Mouse (Mus musculus) embryonic fibroblast, embryonic 13.5 days (primary cell): ENCODE results near the gene Asb1. TPM values are rescaled to one million over a fixed set of nuclear protein-coding genes. Genes with fewer than 3 reads are reported as not detected.

Source experiments
- H3K27ac ChIP-seq: 2 replicates; pipeline ENCODE4 v1.5.1; 2012; ENCODE audit warnings: low read length, control low read depth, inconsistent platforms; ENCODE audit not compliant: insufficient read depth
- H3K4me1 ChIP-seq: 2 replicates; pipeline ENCODE4 v1.6.1; 2011; ENCODE audit warnings: low read length; ENCODE audit not compliant: control insufficient read depth, insufficient read depth
- H3K4me3 ChIP-seq: 2 replicates; pipeline ENCODE4 v1.5.1; 2011; ENCODE audit warnings: mild to moderate bottlenecking, control low read depth, low read length; ENCODE audit not compliant: insufficient read depth
- CTCF ChIP-seq: IDR thresholded peaks from 2 replicates; pipeline ENCODE4 v1.5.1; 2011; ENCODE audit warnings: mild to moderate bottlenecking, control low read depth, low read length, moderate library complexity, borderline replicate concordance; ENCODE audit not compliant: insufficient read depth
- POLR2A ChIP-seq: IDR thresholded peaks from 2 replicates; pipeline ENCODE4 v1.6.1; 2011; ENCODE audit warnings: low read depth, mild to moderate bottlenecking, control low read depth, low read length, moderate library complexity
- polyA plus RNA-seq: library from polyadenylated mRNA; stranded (reverse); fragments of >200 nt; gene quantifications from 2 replicates; pipeline ENCODE4 v1.2.4, GENCODE M21; 2011; ENCODE audit warnings: low read depth; ENCODE audit not compliant: missing spikeins, insufficient read length

Gene Asb1
- polyA plus RNA-seq, 1 experiment, result 8.2 TPM

DNA sequence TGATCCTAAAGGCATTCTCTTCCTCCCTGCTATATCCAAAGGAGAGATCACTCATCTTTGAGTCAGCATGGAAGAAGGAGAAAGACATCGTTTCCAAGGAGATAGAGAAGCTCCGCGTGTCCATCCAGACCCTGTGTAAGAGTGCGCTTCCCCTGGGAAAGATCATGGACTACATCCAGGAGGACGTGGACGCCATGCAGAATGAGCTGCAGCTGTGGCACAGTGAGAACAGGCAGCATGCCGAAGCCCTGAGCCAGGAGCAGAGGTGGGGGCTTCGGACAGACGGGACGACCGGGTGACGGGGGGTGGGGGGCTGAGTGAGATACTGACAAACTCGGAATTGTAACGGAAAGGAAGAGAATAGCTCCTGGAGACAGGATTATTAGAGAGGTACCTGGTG, 14.5 kb upstream of the Asb1 start:
- Histone ChIP-seq H3K4me3 (no peak overlapping the region), H3K27ac (no peak overlapping the region), H3K4me1 (no peaks in the 10 kb centered on the region)
- TF ChIP-seq CTCF (no peak), POLR2A (no peak)

DNA sequence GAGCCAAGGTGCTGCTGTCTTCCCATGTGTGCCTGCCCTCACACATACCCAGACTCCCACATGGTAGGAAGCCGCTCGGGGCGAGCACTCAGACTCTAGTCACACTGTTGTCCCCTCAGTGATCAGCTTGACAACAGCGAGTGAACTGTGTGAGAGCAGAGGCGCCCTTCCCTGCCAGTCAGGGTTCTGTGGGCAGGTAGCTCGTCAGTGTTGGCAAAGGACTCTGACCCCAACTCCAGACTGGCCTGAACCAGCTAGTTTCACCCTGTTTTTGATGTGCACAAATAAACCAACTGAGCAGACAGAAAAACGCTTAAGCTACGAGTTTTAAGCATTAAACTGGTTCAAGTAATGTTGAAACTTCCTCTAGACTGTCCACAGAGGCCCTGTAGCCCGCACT, 10.2 kb upstream of the Asb1 start:
- H3K4me1 ChIP-seq, result no peaks in the 10 kb centered on the region
- no peak overlapping the region for H3K27ac ChIP-seq
- H3K4me3 ChIP-seq, result no peak overlapping the region
- no peak for TF ChIP-seq POLR2A
- TF ChIP-seq CTCF, result no peak

DNA sequence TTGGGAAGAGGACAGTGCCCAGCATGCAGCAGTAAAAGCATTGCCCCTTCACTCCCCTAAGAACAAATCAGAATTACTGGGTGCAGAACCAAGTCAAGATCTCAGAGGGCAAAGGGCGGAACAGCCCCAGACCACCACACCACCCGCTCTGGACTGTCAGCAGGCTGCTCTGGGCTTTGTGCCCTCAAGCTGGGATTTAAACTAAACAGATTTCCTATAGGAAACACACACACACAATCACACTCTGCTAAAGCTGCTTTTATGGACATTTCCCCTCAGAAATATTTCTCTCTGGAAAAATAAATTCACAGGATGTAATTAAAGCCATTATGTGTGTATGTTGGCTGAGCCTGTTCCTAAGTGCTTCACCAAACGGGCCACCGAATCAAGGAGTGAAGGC, 8.1 kb upstream of the Asb1 start:
- Histone ChIP-seq H3K4me3 (no peak overlapping the region), H3K27ac (no peak overlapping the region)
- TF ChIP-seq POLR2A, result no peak
- TF ChIP-seq CTCF, result no peak

DNA sequence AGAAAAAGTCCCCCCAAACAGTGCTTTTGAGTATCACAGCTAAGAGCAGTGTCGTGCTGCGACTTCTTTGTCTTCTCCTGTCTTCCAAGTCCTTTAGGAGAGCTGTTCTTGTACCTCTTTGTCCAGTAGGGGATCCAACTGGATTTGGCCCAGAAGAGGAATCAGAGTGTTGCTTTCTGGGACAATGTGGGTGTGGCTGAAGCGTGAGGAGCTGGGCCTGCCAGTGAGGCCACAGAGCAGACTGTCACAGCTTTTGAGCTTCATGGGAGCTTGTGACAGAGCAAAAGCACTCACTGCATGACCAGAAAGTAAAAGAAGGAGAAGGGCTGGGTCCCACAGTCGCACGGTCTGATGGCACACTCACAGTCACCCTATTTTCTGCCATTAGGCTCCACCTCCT, 7.5 kb upstream of the Asb1 start:
- TF ChIP-seq CTCF (no peak), POLR2A (no peak)
- H3K4me1 ChIP-seq, result no peaks in the 10 kb centered on the region
- no peak overlapping the region for H3K27ac ChIP-seq
- no peak overlapping the region for H3K4me3 ChIP-seq

More for the DNA sequence above, 8.1 kb upstream of the Asb1 start:
- no peaks in the 10 kb centered on the region for H3K4me1 ChIP-seq

DNA sequence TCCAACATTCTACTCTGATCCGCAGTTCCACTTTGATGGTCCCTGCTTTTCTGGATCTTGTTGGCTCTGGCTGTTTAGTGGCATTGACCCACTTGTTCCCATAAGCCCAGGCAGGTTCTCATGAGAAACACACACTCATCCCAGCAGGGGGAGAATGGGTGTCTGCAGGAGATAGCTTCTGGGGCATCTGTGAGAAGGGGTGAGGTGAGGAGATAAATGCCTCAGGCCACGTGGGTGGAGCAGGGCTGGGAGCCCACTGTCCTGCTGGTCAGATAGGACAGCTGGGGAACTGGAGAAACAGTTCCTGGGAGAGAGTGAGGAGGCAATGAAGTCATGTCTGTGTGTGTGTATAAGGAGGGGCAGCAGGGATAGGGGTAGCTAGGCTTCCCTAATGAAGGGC, 6.9 kb upstream of the Asb1 start:
- TF ChIP-seq CTCF, result no peak
- no peak for TF ChIP-seq POLR2A
- Histone ChIP-seq H3K4me3 (no peak overlapping the region), H3K27ac (no peak overlapping the region), H3K4me1 (no peaks in the 10 kb centered on the region)

DNA sequence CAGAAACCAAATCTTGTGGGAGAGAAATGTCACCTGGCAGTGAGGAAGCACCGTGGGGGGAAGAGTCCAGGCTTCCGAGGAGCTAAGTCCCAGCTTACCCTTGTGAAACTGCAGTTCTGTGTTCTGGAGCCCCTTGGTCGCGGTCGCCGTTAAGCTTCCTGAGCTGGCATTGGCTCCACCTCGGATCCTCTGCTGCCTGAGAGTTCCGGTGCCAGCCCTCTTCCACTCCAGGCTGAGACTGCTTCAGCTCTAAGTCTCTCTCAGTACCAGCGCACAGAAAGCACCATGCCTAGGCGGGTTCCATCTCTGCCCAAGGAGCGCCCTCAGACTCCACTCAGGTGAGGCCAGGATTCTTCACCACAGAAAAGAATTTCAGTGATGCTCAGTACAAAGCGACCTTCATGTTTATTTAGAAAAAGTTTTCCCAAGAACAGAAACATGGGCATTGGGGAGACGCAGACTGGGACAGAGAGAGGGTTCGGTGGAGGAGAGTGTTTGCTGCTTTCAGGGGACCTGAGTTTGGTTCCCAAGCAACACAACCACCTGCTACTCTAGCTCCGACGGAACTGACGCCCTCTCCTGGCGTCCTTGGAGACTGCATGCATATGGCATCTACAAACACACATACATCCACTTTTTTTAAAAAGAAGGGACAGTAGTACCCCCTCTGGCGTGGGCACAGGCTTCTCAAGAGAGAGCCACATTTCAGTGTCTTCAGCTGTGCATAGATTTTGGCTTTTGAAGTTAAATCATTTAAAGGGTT, 6.2 kb upstream of the Asb1 start:
- no peak overlapping the region for H3K4me3 ChIP-seq
- TF ChIP-seq POLR2A, result no peak
- peak; percentile 32; the same call in 1 of the 2 replicates for TF ChIP-seq CTCF
- no peaks in the 10 kb centered on the region for H3K4me1 ChIP-seq
- no peak overlapping the region for H3K27ac ChIP-seq

DNA sequence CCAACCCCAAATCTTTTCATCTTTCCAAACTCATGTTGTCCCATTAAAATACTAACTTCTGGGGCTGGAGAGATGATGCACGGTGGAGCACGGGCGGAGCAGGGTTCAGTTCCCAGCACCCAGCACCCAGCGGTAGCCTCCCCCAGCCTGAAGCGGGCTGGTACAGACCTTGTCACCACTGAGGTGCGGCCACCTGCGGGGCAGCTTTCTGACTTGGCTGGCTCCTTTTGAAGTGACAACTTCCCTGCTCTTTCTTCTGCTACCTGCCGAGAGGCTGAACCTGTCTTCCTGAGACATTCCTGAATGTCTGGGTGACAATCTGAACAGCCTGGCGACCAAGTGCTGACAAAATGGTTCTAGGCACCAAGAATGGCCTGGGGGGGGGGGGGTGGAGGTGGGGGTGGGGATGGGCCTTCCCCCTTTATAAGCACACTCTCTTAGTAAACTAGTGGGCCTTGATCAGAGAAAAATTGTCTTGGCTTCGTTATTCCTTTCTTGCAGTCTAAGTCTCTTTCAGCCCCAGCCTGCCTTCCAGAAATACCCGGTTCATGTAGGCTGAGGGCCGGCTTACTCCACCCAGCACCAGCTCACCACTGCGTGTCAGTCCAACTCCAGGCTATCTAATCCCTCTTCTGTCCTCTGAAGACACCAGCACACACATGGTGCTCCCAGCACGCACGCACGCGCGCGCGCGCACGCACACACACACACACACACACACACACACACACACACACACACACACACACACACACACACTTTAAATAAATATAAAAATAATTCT, 2.4 kb upstream of the Asb1 start:
- Histone ChIP-seq H3K4me3 (no peak overlapping the region), H3K4me1 (no peaks in the 10 kb centered on the region), H3K27ac (no peak overlapping the region)
- no peak for TF ChIP-seq CTCF
- no peak for TF ChIP-seq POLR2A

DNA sequence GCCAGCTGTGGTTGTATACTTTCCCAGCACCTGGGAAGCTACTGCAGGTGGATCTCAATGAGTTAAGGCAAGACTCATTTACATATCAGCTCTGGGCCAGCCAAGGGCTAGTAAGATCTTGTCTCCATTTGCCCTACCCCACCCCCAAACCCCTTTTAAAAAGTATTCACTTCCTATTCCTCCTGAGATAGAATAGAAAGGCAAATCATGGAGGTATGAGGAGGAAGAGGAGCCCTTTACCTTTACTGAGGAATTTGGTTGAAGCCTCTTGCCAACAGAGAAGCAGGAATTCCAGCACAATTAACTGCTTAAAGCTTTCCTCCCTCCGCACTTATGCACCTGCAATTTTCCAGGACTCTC, 1.8 kb upstream of the Asb1 start:
- Histone ChIP-seq H3K4me1 (no peaks in the 10 kb centered on the region), H3K4me3 (no peak overlapping the region), H3K27ac (no peak overlapping the region)
- no peak for TF ChIP-seq POLR2A
- no peak for TF ChIP-seq CTCF

DNA sequence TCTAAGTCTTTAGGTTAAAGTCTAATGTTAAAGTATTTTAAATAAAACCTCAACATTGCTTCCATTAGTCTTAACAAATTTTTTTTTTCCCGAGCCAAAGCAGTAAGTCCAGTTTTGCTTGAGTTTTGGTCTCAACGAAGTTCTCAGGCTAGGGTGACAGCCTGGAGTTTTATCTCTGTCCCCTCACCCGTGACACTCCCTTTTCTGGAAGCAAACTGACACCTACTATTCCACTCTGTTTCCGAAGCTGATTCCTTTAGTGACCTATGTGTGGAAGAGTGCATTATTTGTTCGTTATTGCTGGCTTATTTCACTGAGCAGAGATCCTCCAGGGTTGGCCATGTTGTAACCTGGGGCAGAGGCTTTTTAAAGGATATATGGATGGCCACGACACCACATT, 1.1 kb upstream of the Asb1 start:
- Histone ChIP-seq H3K27ac (no peak overlapping the region), H3K4me3 (no peak overlapping the region), H3K4me1 (no peaks in the 10 kb centered on the region)
- TF ChIP-seq CTCF (no peak), POLR2A (no peak)

DNA sequence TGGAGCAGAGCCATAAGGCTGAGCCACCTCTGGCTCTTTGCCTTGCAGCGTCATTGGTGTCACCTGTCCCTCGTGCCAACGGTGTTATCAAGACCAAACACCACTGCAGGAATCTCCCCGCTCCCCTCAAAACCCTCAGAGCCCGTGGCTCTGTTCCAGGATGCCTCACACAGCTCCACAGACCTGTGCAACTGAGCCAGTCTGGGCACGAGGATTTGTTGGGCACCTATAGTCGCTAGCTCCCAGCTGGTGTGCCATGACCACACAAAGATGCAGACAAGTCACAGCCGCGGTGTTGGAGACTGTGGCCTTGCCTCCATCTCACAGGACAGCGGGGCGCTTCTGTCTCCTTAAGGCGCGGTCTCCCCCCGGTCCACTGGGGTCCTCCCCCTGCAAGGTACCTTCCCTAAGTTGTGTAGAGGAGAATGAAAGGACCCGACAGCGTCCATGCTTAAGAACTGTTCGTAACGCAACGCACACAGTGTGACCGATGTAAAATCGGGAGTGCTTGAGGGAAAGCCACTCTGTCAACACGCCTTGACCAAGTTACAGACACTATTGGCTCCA, 557 bp upstream of the Asb1 start:
- TF ChIP-seq POLR2A (no peak), CTCF (no peak)
- H3K27ac ChIP-seq, result no peak overlapping the region
- peak overlapping the region; percentile 45 for H3K4me3 ChIP-seq
- no peaks in the 10 kb centered on the region for H3K4me1 ChIP-seq
